Mouse (Mus musculus) heart, postnatal 0 days (tissue): Measurements from ENCODE around the gene Irf5. TPM values are rescaled to one million over a fixed set of nuclear protein-coding genes. Genes with fewer than 3 reads are reported as not detected.

Source experiments
- ATAC-seq: fragments of 200-750 bp; cut with Nextera tagmentation; 2 replicates; pipeline ENCODE4 v1.8.0; 2017; ENCODE audit warnings: low read depth, moderate number of reproducible peaks, moderate library complexity; ENCODE audit not compliant: insufficient read depth
- DNase-seq: peaks from one replicate; pipeline ENCODE4 v3.0.0-alpha.2; 2016; ENCODE audit warnings: low spot score
- H3K27ac ChIP-seq: fragments of 300-500 bp; sonication (generic); 2 replicates; pipeline ENCODE4 v1.5.1; 2014; ENCODE audit warnings: low read depth, mild to moderate bottlenecking
- H3K27me3 ChIP-seq: fragments of 300-500 bp; sonication (generic); 2 replicates; pipeline ENCODE4 v1.6.1; 2014; ENCODE audit warnings: low read length, mixed read lengths; ENCODE audit not compliant: control insufficient read depth, insufficient read depth
- H3K36me3 ChIP-seq: fragments of 300-500 bp; sonication (generic); replicated peaks from 2 replicates; pipeline ENCODE4 v1.6.1; 2014; ENCODE audit warnings: low read length, mixed read lengths; ENCODE audit not compliant: control insufficient read depth, insufficient read depth
- H3K4me1 ChIP-seq: fragments of 300-500 bp; sonication (generic); 2 replicates; pipeline ENCODE4 v1.6.1; 2014; ENCODE audit warnings: antibody characterized with exemption; ENCODE audit not compliant: control insufficient read depth, insufficient read depth
- H3K4me2 ChIP-seq: fragments of 300-500 bp; sonication (generic); 2 replicates; pipeline ENCODE4 v1.6.1; 2014; ENCODE audit warnings: low read depth, mild to moderate bottlenecking, low read length, moderate library complexity
- H3K4me3 ChIP-seq: fragments of 300-500 bp; sonication (generic); 2 replicates; pipeline ENCODE4 v1.5.1; 2014; ENCODE audit warnings: low read depth, low read length
- H3K9ac ChIP-seq: fragments of 300-500 bp; sonication (generic); replicated peaks from 2 replicates; pipeline ENCODE4 v1.6.1; 2014; ENCODE audit warnings: low read depth, low read length, mixed read lengths
- H3K9me3 ChIP-seq: fragments of 300-500 bp; sonication (generic); replicated peaks from 2 replicates; pipeline ENCODE4 v1.6.1; 2016; ENCODE audit warnings: low read length; ENCODE audit not compliant: control insufficient read depth
- CTCF ChIP-seq: IDR thresholded peaks from 2 replicates; pipeline ENCODE4 v1.5.1; 2016; ENCODE audit warnings: antibody characterized with exemption, control low read depth, low read depth
- EP300 ChIP-seq: IDR thresholded peaks from 2 replicates; pipeline ENCODE4 v1.6.1; 2016; ENCODE audit warnings: antibody characterized with exemption, low read depth
- WGBS: fragments of 180-500 bp; shearing (Covaris S2); extraction: QIAGEN DNeasy Blood & Tissue Kit; methylation state at CpG from one replicate; pipeline ENCODE4 v1.1.7; 2014; 5-methylcytosine and 5-hydroxymethylcytosine counted together
- polyA plus RNA-seq: library from polyadenylated mRNA; unstranded; fragments of >200 nt; fragmentation: Nextera tagmentation; extraction: Ambion mirVana; gene quantifications from 2 replicates; pipeline ENCODE4 v1.2.1, GENCODE M21; 2015
- total RNA-seq: library from RNA; depleted of rRNA; stranded (reverse); fragments of >200 nt; gene quantifications from 2 replicates; pipeline ENCODE4 v1.2.3, GENCODE M21; 2014; ENCODE audit warnings: low replicate concordance; rRNA removed

Irf5 gene
- total RNA-seq = 3.5 and 3.6 TPM in 2 replicates
- 2.3 and 2.7 TPM in 2 replicates for polyA plus RNA-seq

DNA sequence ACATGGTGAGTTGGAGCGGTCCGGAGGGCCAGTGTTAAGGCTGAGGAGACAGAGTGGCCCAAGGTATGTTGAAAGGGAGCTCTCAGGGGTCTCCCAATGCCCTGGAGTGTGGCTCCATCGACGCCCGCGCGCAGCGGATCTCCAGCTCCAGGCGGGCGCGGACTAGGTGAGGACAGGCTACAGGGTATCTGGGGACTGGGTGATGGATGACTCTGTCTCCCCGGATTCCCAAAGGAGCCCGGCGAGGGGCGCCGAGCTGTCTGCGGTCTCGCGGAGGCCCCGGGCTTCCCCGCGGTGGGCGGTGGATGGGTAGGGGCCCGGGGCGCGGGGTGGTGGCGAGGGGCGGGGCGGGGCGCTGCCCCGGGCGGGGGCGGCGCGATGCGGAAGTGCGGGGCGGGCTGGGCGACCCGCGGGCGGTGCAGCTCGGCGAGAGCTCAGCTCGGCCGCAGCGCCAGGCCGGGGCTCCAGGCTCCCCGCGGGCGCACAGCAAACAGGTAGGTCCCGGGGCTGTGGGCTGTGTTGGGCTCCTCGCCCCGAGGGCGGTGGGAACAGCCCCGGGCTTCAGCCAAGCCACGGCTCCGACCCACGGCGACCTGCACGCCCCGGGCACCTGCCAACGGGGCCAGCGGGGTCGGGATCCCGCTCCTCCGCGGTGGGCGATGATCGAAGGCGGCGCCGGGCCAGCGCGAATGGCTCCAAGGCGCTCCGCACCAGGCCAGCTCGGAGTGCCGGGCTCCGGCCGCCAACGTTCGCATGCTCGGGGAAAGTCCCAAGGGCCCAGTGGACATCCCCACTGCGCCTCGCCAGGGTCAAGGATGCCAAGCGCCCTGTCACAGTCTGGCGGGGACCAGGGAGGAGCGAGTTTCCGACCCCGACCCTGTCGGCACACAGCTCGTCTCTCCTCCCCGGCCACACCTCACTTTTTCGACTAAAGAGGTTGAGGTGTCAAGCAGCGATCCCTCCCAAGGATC is at the start of gene Irf5:
Gene Irf5 (plus strand): TSS at position 345 of the 971 bp plus-strand sequence.
- DNase-seq (no peak), ATAC-seq (peak; percentile 19)
- no peaks in the 10 kb centered on the region for H3K36me3 ChIP-seq
- H3K27ac ChIP-seq = no peak within 1 kb of the TSS
- H3K27me3 ChIP-seq = peaks cover 25% of the 10 kb centered on the region
- H3K9ac ChIP-seq = peak within 1 kb of the TSS; percentile 38; the same call in 1 of the 2 replicates
- H3K4me2 ChIP-seq = peak within 1 kb of the TSS; percentile 96
- 1% methylated on average over 92 of the region's 96 CpGs for WGBS
- no peak for TF ChIP-seq EP300
- TF ChIP-seq CTCF = no peak
- H3K4me1 ChIP-seq = peaks cover 9% of the 10 kb centered on the region
- H3K9me3 ChIP-seq = no peaks in the 10 kb centered on the region
- peak within 1 kb of the TSS; percentile 62 for H3K4me3 ChIP-seq

DNA sequence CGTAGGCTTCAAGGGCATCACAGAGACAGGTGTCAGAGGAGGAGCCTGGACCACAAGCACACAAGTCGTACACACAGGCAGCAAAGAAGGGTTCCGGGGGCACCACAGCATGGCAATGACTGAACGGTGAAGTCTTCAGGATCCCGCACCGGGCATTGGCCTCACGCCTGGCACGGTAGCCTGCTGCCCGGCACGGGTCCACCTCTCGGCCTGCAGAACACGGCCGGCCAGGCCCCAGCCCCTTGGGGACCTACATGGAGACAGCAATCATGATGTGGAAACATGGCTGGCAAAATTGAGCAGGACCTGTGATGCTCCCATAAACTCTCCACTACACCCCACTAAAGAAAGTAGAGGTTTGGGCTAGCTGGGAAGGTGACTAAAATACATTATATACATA is 43.7 kb upstream of the Irf5 start:
- H3K9me3 ChIP-seq = no peaks in the 10 kb centered on the region
- TF ChIP-seq EP300 (no peak), CTCF (no peak)
- ATAC-seq = no peak
- H3K4me2 ChIP-seq = no peak overlapping the region
- H3K9ac ChIP-seq = no peak overlapping the region
- H3K4me1 ChIP-seq = no peaks in the 10 kb centered on the region
- no peak overlapping the region for H3K4me3 ChIP-seq
- H3K27me3 ChIP-seq = peaks cover 10% of the 10 kb centered on the region
- WGBS = 93% methylated on average over 13 of the region's 13 CpGs
- no peaks in the 10 kb centered on the region for H3K36me3 ChIP-seq
- DNase-seq = no peak
- no peak overlapping the region for H3K27ac ChIP-seq

DNA sequence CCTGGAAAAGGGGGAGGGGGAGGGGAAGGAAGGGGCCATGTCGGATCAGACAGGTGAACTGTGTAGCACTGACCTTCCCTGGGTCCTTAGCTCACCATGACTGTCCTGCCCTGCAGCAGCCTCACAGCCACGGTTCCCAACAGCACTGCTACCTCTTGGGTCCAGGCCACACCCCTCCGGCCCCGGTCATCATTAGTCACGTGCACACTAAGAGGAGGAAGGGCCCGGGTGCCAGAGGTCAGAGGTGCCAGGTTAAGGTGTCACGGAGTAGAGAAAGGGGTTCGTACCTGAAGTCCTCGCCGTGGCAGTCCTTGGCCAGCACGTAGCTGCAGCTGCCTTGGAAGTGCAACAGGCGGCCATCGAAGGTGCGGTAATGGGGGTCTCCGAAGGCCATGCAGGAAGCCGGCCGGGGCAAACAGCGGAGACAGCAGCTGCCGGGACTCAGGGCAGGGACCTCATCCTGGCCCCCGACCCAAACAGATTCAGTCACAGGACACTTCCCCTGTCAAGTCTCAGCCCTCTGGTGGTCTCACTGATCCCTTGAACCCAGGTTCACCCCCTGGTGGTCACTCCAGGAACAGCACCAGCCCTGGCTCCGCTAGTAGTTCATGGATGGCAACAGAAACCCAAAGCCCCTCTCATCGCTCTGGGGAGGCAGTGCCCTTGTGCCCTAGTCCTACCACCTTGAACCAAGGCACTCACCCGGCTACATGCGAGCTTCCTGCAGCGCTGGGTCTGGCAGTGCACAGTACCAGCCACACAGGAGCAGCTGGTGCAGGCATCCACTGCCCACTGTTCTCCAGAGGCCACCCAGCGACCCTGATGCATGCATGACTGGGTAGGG is 41.5 kb upstream of the Irf5 start:
- H3K9me3 ChIP-seq = no peaks in the 10 kb centered on the region
- peak overlapping the region; percentile 45 for H3K4me3 ChIP-seq
- no peaks in the 10 kb centered on the region for H3K36me3 ChIP-seq
- H3K27me3 ChIP-seq = peaks cover 10% of the 10 kb centered on the region
- H3K4me2 ChIP-seq = peak overlapping the region; percentile 81
- H3K4me1 ChIP-seq = no peaks in the 10 kb centered on the region
- no peak for TF ChIP-seq EP300
- TF ChIP-seq CTCF = peak; percentile 90
- ATAC-seq (peak; percentile 75), DNase-seq (peak; percentile 21)
- H3K9ac ChIP-seq = no peak overlapping the region
- H3K27ac ChIP-seq = no peak overlapping the region
- WGBS = 7% methylated on average over 26 of the region's 26 CpGs

- H3K27ac ChIP-seq = no peak overlapping the region
- H3K4me1 ChIP-seq = no peaks in the 10 kb centered on the region
- no peak overlapping the region for H3K9ac ChIP-seq
- WGBS = 65% methylated on average over 2 of the region's 2 CpGs
- H3K4me3 ChIP-seq = no peak overlapping the region
- TF ChIP-seq CTCF (no peak), EP300 (no peak)
- no peak overlapping the region for H3K4me2 ChIP-seq
- no peaks in the 10 kb centered on the region for H3K9me3 ChIP-seq
- ATAC-seq (no peak), DNase-seq (no peak)
- H3K36me3 ChIP-seq = no peaks in the 10 kb centered on the region
- H3K27me3 ChIP-seq = peaks cover 12% of the 10 kb centered on the region
These were observed 40.5 kb upstream of the Irf5 start for GRCm38 (mm10) chr6:29485951-29486350.

DNA sequence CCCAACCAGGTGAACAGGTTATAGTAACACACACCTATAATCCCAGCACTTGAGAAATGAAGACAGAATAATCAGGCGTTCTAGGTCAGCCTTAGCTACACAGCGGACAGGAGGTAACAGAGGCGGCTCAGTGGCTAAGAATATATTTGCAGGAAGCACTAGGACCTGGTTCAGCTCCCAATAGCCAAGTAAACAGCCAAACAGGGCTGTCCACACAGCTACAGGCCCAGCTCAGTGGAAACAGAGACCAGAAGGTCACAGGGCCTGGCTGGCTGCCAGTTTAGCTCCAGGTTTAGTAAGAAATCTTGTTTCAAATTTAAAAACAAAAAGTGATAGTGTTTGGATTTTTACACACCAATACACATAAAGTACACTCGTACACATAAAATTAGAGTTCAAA is 32.3 kb upstream of the Irf5 start:
- H3K9ac ChIP-seq = no peak overlapping the region
- H3K4me2 ChIP-seq = no peak overlapping the region
- no peak for ATAC-seq
- no peaks in the 10 kb centered on the region for H3K9me3 ChIP-seq
- H3K4me3 ChIP-seq = no peak overlapping the region
- H3K4me1 ChIP-seq = no peaks in the 10 kb centered on the region
- 63% methylated on average over 4 of the region's 4 CpGs for WGBS
- TF ChIP-seq EP300 = no peak
- TF ChIP-seq CTCF = no peak
- H3K27me3 ChIP-seq = peaks cover 30% of the 10 kb centered on the region
- no peak overlapping the region for H3K27ac ChIP-seq
- H3K36me3 ChIP-seq = no peaks in the 10 kb centered on the region
- DNase-seq = no peak
